Mouse (Mus musculus) ES-E14 (cell line): ENCODE measurements at regions not wholly inside any gene's neighbourhood (a gene's known extent, or its start where the extent isn't known, plus 50 kb on each side); places are given as distances from the start of the nearest gene placed in this dataset.

ENCODE experiments used
- DNase-seq: peaks from one replicate; pipeline ENCODE4 v3.0.0-alpha.2; 2013; ENCODE audit warnings: low read depth, low spot score
- H3K27ac ChIP-seq: 2 replicates; pipeline ENCODE4 v1.5.1; 2012; ENCODE audit warnings: low read depth, mild to moderate bottlenecking, low read length, moderate library complexity, mixed read lengths; ENCODE audit not compliant: poor library complexity, insufficient read depth, severe bottlenecking
- H3K36me3 ChIP-seq: 2 replicates; pipeline ENCODE4 v1.6.1; 2012; ENCODE audit warnings: mild to moderate bottlenecking, low read length, moderate library complexity, mixed read lengths; ENCODE audit not compliant: control insufficient read depth, poor library complexity, insufficient read depth, severe bottlenecking
- H3K4me1 ChIP-seq, 2 experiments: fragments of 150-350 bp in 1 of 2; sonication (generic) in 1 of 2; 2 replicates each; pipeline ENCODE4 v1.6.1; 2012; ENCODE audit warnings: low read length in 2 of 2, mild to moderate bottlenecking in 1 of 2, mixed read lengths in 1 of 2; ENCODE audit not compliant: control insufficient read depth in 2 of 2, insufficient read depth in 2 of 2, poor library complexity in 1 of 2
- H3K4me3 ChIP-seq, 2 experiments: fragments of 150-350 bp in 1 of 2; sonication (generic) in 1 of 2; 2 replicates each; pipeline ENCODE4 v1.5.1; 2012; ENCODE audit warnings: low read length in 2 of 2, low read depth in 1 of 2, mild to moderate bottlenecking in 1 of 2, mixed read lengths in 1 of 2; ENCODE audit not compliant: insufficient read depth in 1 of 2, poor library complexity in 1 of 2, severe bottlenecking in 1 of 2
- H3K9ac ChIP-seq: 2 replicates; pipeline ENCODE4 v1.6.1; 2012; ENCODE audit warnings: low read depth, mild to moderate bottlenecking, low read length, mixed read lengths; ENCODE audit not compliant: poor library complexity, insufficient read depth, severe bottlenecking
- H3K9me3 ChIP-seq: fragments of 150-350 bp; sonication (generic); 2 replicates; pipeline ENCODE4 v1.6.1; 2012; ENCODE audit warnings: low read depth, mild to moderate bottlenecking, low read length; ENCODE audit not compliant: control insufficient read depth, insufficient read depth
- CHD2 ChIP-seq: IDR thresholded peaks from 2 replicates; pipeline ENCODE4 v1.6.1; 2014; ENCODE audit warnings: mild to moderate bottlenecking, low read depth, low read length, inconsistent platforms
- HCFC1 ChIP-seq: IDR thresholded peaks from 2 replicates; pipeline ENCODE4 v1.6.1; 2012; ENCODE audit warnings: low read length, inconsistent platforms, borderline replicate concordance; ENCODE audit not compliant: insufficient read depth
- MAFK ChIP-seq: IDR thresholded peaks from 2 replicates; pipeline ENCODE4 v1.6.1; 2014; ENCODE audit warnings: mild to moderate bottlenecking, low read depth, low read length, inconsistent platforms; ENCODE audit not compliant: insufficient read depth
- ZC3H11A ChIP-seq: IDR thresholded peaks from 2 replicates; pipeline ENCODE4 v1.6.1; 2012; ENCODE audit warnings: low read depth, mild to moderate bottlenecking, inconsistent platforms, low read length, borderline replicate concordance
- ZNF384 ChIP-seq: IDR thresholded peaks from 2 replicates; pipeline ENCODE4 v1.6.1; 2012; ENCODE audit warnings: low read depth, low read length, inconsistent platforms
- in situ Hi-C, 2 experiments: fragments of 600-800 bp; cut with MboI; formaldehyde crosslinking; loops; one replicate each; pipeline ENCODE4 v1.15.1; 2025; ENCODE audit warnings: low sequenced_read_pairs in 2 of 2, inconsistent platforms in 1 of 2; ENCODE audit not compliant: unreplicated experiment in 2 of 2

DNA sequence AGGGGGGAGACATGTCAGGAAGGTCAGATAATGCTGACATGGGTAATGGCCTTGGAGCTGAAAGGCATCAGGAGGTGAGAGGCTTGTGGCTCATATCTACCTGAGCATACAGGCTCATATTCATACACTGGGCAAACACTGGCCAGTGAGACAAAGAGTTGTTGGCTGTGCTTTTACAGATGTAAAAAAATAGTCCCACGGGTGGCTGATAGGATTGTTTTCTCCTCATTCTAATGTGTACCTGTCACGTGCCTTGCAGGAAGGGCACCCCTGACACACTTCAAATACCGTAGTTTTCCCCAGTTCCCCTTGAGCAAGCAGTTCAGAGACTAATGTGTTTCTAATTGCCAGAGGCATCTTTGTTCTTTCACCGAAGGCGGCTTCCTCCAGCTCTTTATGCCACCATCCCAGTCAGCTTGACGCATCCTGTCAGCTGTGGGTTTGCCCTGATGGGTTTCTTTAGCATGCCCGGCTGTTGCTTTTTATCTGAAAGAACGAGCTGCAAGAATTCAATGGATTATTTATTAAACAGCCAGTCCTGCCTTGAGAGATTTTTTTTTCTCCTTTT lies 107.9 kb upstream of the Trpc7 start:
- Histone ChIP-seq H3K9me3 (no peaks in the 10 kb centered on the region), H3K4me1 (no peaks in the 10 kb centered on the region), H3K4me3 (no peak overlapping the region), H3K9ac (no peak overlapping the region), H3K27ac (no peak overlapping the region), H3K36me3 (no peaks in the 10 kb centered on the region)
- DNase-seq = no peak
- no peak for TF ChIP-seq ZNF384
- TF ChIP-seq HCFC1 = no peak
- no peak for TF ChIP-seq CHD2
- in situ Hi-C loops = no loop called here

DNA sequence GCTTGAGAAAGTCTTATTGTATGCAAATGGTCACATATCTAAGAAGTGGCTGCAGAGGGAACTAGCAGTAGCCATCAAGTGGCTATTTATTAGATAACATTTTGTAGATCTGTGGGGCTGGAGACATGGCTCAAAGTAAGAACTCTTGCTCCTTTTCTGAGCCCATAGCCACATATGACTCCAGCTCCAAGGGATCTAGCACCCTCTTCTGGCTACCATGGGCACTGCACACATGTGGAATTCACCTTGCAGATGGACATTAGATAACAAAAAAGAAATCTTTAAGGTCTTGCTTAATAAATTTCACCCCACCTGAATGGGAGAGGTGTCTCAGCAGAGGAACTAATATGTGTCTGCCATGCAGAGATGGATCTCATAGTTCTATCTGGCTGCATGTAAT lies 96.2 kb upstream of the Trpc7 start:
- in situ Hi-C loops = no loop called here
- H3K4me3 ChIP-seq = no peak overlapping the region
- no peak overlapping the region for H3K27ac ChIP-seq
- H3K4me1 ChIP-seq = no peaks in the 10 kb centered on the region
- H3K9me3 ChIP-seq = no peaks in the 10 kb centered on the region; the same call in 1 of the 2 replicates
- H3K36me3 ChIP-seq = no peaks in the 10 kb centered on the region
- TF ChIP-seq ZC3H11A (peak; percentile 89), ZNF384 (no peak), CHD2 (no peak), MAFK (no peak), HCFC1 (no peak)
- H3K9ac ChIP-seq = no peak overlapping the region
- DNase-seq = peak; percentile 27

DNA sequence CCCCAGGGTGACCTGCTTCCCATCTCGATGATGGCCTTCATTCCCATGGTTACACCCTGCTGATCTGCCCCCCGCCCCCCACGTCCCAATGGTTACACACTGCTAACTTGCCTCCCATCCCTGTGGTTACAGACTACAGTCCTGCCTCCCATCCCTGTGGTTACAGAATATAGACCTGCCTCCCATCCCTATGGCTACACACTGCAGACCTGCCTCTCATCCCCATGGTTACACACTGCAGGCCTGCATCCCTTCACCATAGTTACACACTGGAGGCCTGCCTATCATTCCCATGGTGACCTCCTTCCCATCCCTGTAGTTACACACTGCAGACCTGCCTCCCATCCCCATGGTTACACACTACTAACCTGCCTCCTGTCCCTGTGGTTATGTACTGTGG lies 78.3 kb upstream of the Trpc7 start:
- no peaks in the 10 kb centered on the region for H3K36me3 ChIP-seq
- H3K27ac ChIP-seq = no peak overlapping the region
- in situ Hi-C loops = no loop called here
- no peaks in the 10 kb centered on the region for H3K4me1 ChIP-seq
- no peak overlapping the region for H3K4me3 ChIP-seq
- H3K9ac ChIP-seq = no peak overlapping the region
- DNase-seq = no peak
- no peak for TF ChIP-seq ZNF384
- TF ChIP-seq MAFK = no peak
- no peak for TF ChIP-seq ZC3H11A
- TF ChIP-seq CHD2 = no peak
- TF ChIP-seq HCFC1 = no peak
- no peaks in the 10 kb centered on the region for H3K9me3 ChIP-seq

DNA sequence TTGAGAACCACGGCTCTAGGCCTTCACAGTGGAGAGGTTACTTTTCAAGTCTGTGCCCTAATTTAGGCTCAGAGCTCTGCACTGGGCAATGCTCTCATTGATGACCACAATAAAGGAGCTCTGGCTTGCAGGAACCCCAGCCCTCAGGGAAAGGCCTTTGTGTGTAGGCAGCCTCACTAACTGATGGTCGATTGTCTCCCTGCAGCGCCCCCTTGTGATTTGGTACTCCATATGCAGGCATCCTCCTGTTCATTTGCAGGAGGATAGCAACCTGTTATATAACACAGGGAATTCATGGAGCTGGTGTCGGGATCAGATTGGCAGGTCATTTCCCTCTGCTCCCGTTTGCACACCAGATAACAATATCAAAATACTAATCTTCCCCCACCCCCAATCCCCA lies 59.6 kb upstream of the Trpc7 start:
- H3K27ac ChIP-seq = no peak overlapping the region
- H3K4me3 ChIP-seq = no peak overlapping the region
- TF ChIP-seq ZNF384 (no peak), MAFK (no peak), ZC3H11A (peak; percentile 56; the same call in 1 of the 2 replicates), CHD2 (no peak), HCFC1 (no peak)
- no peaks in the 10 kb centered on the region for H3K4me1 ChIP-seq
- in situ Hi-C loops = no loop called here
- H3K36me3 ChIP-seq = no peaks in the 10 kb centered on the region
- H3K9ac ChIP-seq = no peak overlapping the region
- H3K9me3 ChIP-seq = no peaks in the 10 kb centered on the region
- peak; percentile 28 for DNase-seq

DNA sequence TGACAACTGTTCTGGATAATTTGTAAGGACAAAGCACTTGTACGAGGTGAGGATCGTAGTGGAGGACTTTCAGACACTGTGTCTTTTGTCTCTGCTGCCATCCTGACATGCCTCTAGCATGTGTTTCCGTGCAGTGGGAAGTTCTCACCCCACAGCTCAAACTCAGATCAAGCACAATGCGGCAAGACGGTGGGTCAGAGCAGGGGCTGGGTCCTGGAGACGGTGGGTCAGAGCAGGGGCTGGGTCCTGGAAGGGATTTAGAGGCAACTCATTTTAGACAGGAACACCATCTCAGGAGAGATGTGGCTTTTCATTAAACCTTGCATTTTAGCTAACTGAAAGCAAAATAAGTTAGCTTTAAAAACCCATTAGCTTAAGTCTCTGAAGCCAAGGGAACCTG lies 52.3 kb upstream of the Trpc7 start:
- Histone ChIP-seq H3K9ac (no peak overlapping the region), H3K4me3 (no peak overlapping the region), H3K36me3 (no peaks in the 10 kb centered on the region), H3K27ac (no peak overlapping the region), H3K4me1 (no peaks in the 10 kb centered on the region), H3K9me3 (no peaks in the 10 kb centered on the region)
- in situ Hi-C loops = no loop called here
- no peak for TF ChIP-seq CHD2
- no peak for TF ChIP-seq ZC3H11A
- no peak for TF ChIP-seq MAFK
- no peak for TF ChIP-seq HCFC1
- no peak for TF ChIP-seq ZNF384
- DNase-seq = no peak
